Mouse (Mus musculus): Measurements from ENCODE around the gene Morc1.

DNA sequence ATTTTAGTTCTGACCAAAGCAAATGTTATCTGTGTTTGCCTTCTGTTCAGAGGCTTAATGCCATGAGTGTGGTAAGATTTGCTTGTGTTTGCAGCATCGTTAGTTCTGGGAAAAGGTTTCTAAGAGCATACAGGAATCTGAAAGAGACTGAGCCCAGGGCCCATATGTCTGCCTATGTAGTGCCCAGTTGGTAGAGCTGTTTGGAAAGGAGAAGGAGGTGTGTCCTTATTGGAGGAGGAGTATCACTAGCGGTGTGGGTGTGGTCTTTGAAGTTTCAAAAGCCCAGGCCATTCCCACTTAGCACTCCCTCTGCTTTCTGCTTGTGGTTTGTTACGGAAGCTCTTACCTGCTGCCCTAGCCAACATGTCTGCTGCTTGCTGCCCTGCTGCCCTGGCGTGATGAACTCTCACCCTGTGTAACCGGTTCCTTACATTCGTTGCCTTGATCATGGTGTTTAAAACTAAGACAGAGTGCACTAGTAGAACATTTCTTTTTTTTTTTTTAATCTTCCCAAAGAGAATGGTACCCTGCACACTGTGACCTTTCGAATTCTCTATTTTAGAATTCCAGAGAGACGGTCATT is 48.3 kb downstream of the Morc1 start:
- TF ChIP-seq CTCF (IDR thresholded peaks at IDR 0.05; ENCODE audit: insufficient read depth, low read length) (no peak), POLR2A (IDR thresholded peaks at IDR 0.05; ENCODE audit: borderline replicate concordance, extremely low read depth, low read depth, low read length) (no peak)
